Mouse (Mus musculus) megakaryocyte-erythroid progenitor cell, adult 5-6 weeks (primary cell): ENCODE measurements around the gene Tprkb. TPM values are rescaled to one million over a fixed set of nuclear protein-coding genes. Genes with fewer than 3 reads are reported as not detected.
A peak's percentile ranks its signal among the peaks of the same experiment; 100 is the strongest.
"Not testable (repeated sequence)": the region's sequence is repeated elsewhere in the genome, so short reads cannot be mapped to it uniquely, and the experiment has no call there.

ENCODE experiments used
- ATAC-seq: replicated peaks from 2 replicates; pipeline ENCODE4 v1.8.0; 2016; ENCODE audit warnings: mild to moderate bottlenecking, inconsistent platforms; ENCODE audit not compliant: severe bottlenecking, poor library complexity, low FRiP score, low TSS enrichment
- total RNA-seq, 2 experiments: library from RNA; stranded (forward) in 1 of 2; stranded (reverse) in 1 of 2; fragments of 200-1000, 215-1000 nt in 1 of 2; fragments of >200 nt in 1 of 2; fragmentation: Nextera tagmentation in 1 of 2; gene quantifications; 2 replicates each; pipeline ENCODE4 v1.2.3; 2014 to 2017

Tprkb gene
- total RNA-seq, 2 experiments from 2014 or later, result 38.1 to 54.2 TPM

- peak; percentile 66 for ATAC-seq
Observed at GRCm38 (mm10) chr6:85966686-85967085, 55.0 kb downstream of the Tprkb start.

- no peak for ATAC-seq
Observed at GRCm38 (mm10) chr6:85969889-85970288, 58.2 kb downstream of the Tprkb start.

GRCm38 (mm10) chr6:85972699-85973098 lies 61.0 kb downstream of the Tprkb start:
- ATAC-seq, result no peak

- ATAC-seq, result no peak
Observed at GRCm38 (mm10) chr6:85973336-85973735, 61.7 kb downstream of the Tprkb start.

GRCm38 (mm10) chr6:85974941-85975617 lies 63.4 kb downstream of the Tprkb start:
- ATAC-seq, result peak; percentile 62

GRCm38 (mm10) chr6:85975761-85976160 lies 64.1 kb downstream of the Tprkb start:
- ATAC-seq, result no peak

- ATAC-seq, result no peak
Observed at GRCm38 (mm10) chr6:85976242-85976641, 64.6 kb downstream of the Tprkb start.

- ATAC-seq, result not testable (repeated sequence)
Observed at GRCm38 (mm10) chr6:85978736-85979135, 67.1 kb downstream of the Tprkb start.

Other genes starting within 250 kb of the Tprkb start
- not detected in 2 replicates for gene Nat8f7, start 198.7 kb upstream of the Tprkb start, total RNA-seq (2014; fragmentation: Nextera tagmentation)
- not detected in 2 replicates for gene Nat8f7, start 198.7 kb upstream of the Tprkb start, total RNA-seq (2017)
- not detected in 2 replicates for gene Nat8f3, start 146.1 kb upstream of the Tprkb start, total RNA-seq (2014; fragmentation: Nextera tagmentation)
- not detected in 2 replicates for gene Nat8f3, start 146.1 kb upstream of the Tprkb start, total RNA-seq (2017)
- not detected in 2 replicates for gene Nat8f6, start 90.9 kb upstream of the Tprkb start, total RNA-seq (2014; fragmentation: Nextera tagmentation)
- gene Nat8f6, start 90.9 kb upstream of the Tprkb start, total RNA-seq (2017), result not detected in 2 replicates
- gene Nat8f5, start 90.9 kb upstream of the Tprkb start, total RNA-seq (2014; fragmentation: Nextera tagmentation), result not detected in 2 replicates
- gene Nat8f5, start 90.9 kb upstream of the Tprkb start, total RNA-seq (2017), result not detected in 2 replicates
- gene Nat8, start 79.8 kb upstream of the Tprkb start, total RNA-seq (2014; fragmentation: Nextera tagmentation), result not detected in 2 replicates
- not detected in 2 replicates for gene Nat8, start 79.8 kb upstream of the Tprkb start, total RNA-seq (2017)
- gene Nat8f2, start 42.7 kb upstream of the Tprkb start, total RNA-seq (2014; fragmentation: Nextera tagmentation), result not detected in 2 replicates
- not detected in 2 replicates for gene Nat8f2, start 42.7 kb upstream of the Tprkb start, total RNA-seq (2017)
- gene Nat8f4, start 7.0 kb upstream of the Tprkb start, total RNA-seq (2014; fragmentation: Nextera tagmentation), result 3.0 and 3.1 TPM in 2 replicates
- gene Nat8f4, start 7.0 kb upstream of the Tprkb start, total RNA-seq (2017), result 1.7 and 3.2 TPM in 2 replicates
- 3.6 and 10.2 TPM in 2 replicates for gene Nat8f1, start 3.8 kb downstream of the Tprkb start, total RNA-seq (2014; fragmentation: Nextera tagmentation)
- 1.4 and 2.2 TPM in 2 replicates for gene Nat8f1, start 3.8 kb downstream of the Tprkb start, total RNA-seq (2017)
- 93.0 and 94.7 TPM in 2 replicates for gene Dusp11, start 49.8 kb downstream of the Tprkb start, total RNA-seq (2014; fragmentation: Nextera tagmentation)
- gene Dusp11, start 49.8 kb downstream of the Tprkb start, total RNA-seq (2017), result 46.7 and 51.1 TPM in 2 replicates
- gene Figla, start 104.3 kb downstream of the Tprkb start, total RNA-seq (2014; fragmentation: Nextera tagmentation), result not detected in 2 replicates
- gene Figla, start 104.3 kb downstream of the Tprkb start, total RNA-seq (2017), result not detected in 2 replicates
- 109 and 115 TPM in 2 replicates for gene Add2, start 116.8 kb downstream of the Tprkb start, total RNA-seq (2014; fragmentation: Nextera tagmentation)
- 66.5 and 114 TPM in 2 replicates for gene Add2, start 116.8 kb downstream of the Tprkb start, total RNA-seq (2017)